Mouse (Mus musculus): ENCODE data around the gene Tpcn2. TPM values are rescaled to one million over a fixed set of nuclear protein-coding genes. Genes with fewer than 3 reads are reported as not detected.

Tpcn2 gene
- polyA plus RNA-seq, 1 experiment: not detected

GRCm38 (mm10) chr7:145239145-145239544, 44.7 kb downstream of the Tpcn2 start:
- Histone ChIP-seq H3K9me3 (ENCODE audit: control insufficient read depth, low read length) (no peaks in the 10 kb centered on the region), H3K27me3 (ENCODE audit: control insufficient read depth) (no peaks in the 10 kb centered on the region), H3K4me3 (replicated peaks) (no peak overlapping the region), H3K36me3 (ENCODE audit: control insufficient read depth) (no peaks in the 10 kb centered on the region), H3K4me1 (ENCODE audit: control insufficient read depth) (no peaks in the 10 kb centered on the region)
- TF ChIP-seq GATA1 (IDR thresholded peaks at IDR 0.05; ENCODE audit: low read length): no peak
- no peak for TF ChIP-seq TAL1 (IDR thresholded peaks at IDR 0.05; ENCODE audit: low read length)

- H3K27me3 ChIP-seq (ENCODE audit: control insufficient read depth): no peaks in the 10 kb centered on the region
- H3K9me3 ChIP-seq (ENCODE audit: control insufficient read depth, low read length): no peaks in the 10 kb centered on the region
- no peaks in the 10 kb centered on the region for H3K4me1 ChIP-seq (ENCODE audit: control insufficient read depth)
- no peaks in the 10 kb centered on the region for H3K36me3 ChIP-seq (ENCODE audit: control insufficient read depth)
- TF ChIP-seq TAL1 (IDR thresholded peaks at IDR 0.05; ENCODE audit: low read length) (no peak), GATA1 (IDR thresholded peaks at IDR 0.05; ENCODE audit: low read length) (no peak)
- H3K4me3 ChIP-seq (replicated peaks): no peak overlapping the region
Measured at GRCm38 (mm10) chr7:145234841-145235790, 48.7 kb downstream of the Tpcn2 start.

- no peaks in the 10 kb centered on the region for H3K9me3 ChIP-seq (ENCODE audit: control insufficient read depth, low read length)
- H3K4me3 ChIP-seq (replicated peaks): no peak overlapping the region
Measured at GRCm38 (mm10) chr7:145231659-145232058, 52.2 kb downstream of the Tpcn2 start.

GRCm38 (mm10) chr7:145226641-145227040, 57.2 kb downstream of the Tpcn2 start:
- Histone ChIP-seq H3K4me1 (ENCODE audit: control insufficient read depth) (no peaks in the 10 kb centered on the region), H3K36me3 (ENCODE audit: control insufficient read depth) (no peaks in the 10 kb centered on the region), H3K4me3 (replicated peaks) (no peak overlapping the region), H3K27me3 (ENCODE audit: control insufficient read depth) (no peaks in the 10 kb centered on the region), H3K9me3 (ENCODE audit: control insufficient read depth, low read length) (no peaks in the 10 kb centered on the region)
- TF ChIP-seq GATA1 (IDR thresholded peaks at IDR 0.05; ENCODE audit: low read length) (no peak), TAL1 (IDR thresholded peaks at IDR 0.05; ENCODE audit: low read length) (no peak)

More at GRCm38 (mm10) chr7:145231659-145232058, 52.2 kb downstream of the Tpcn2 start:
- Histone ChIP-seq H3K36me3 (ENCODE audit: control insufficient read depth) (no peaks in the 10 kb centered on the region), H3K27me3 (ENCODE audit: control insufficient read depth) (no peaks in the 10 kb centered on the region), H3K4me1 (ENCODE audit: control insufficient read depth) (no peaks in the 10 kb centered on the region)
- TF ChIP-seq GATA1 (IDR thresholded peaks at IDR 0.05; ENCODE audit: low read length) (no peak), TAL1 (IDR thresholded peaks at IDR 0.05; ENCODE audit: low read length) (no peak)

- no peaks in the 10 kb centered on the region for H3K4me1 ChIP-seq (ENCODE audit: control insufficient read depth)
- H3K4me3 ChIP-seq (replicated peaks): no peak overlapping the region
- no peak for TF ChIP-seq TAL1 (IDR thresholded peaks at IDR 0.05; ENCODE audit: low read length)
- H3K27me3 ChIP-seq (ENCODE audit: control insufficient read depth): no peaks in the 10 kb centered on the region
- H3K36me3 ChIP-seq (ENCODE audit: control insufficient read depth): no peaks in the 10 kb centered on the region
- H3K9me3 ChIP-seq (ENCODE audit: control insufficient read depth, low read length): 0 out of 2 replicates have a peak, but pooled peaks cover 2% of the 10 kb centered on the region
Measured at GRCm38 (mm10) chr7:145225626-145226025, 58.2 kb downstream of the Tpcn2 start.

GRCm38 (mm10) chr7:145221841-145222689, 61.7 kb downstream of the Tpcn2 start:
- H3K27me3 ChIP-seq (ENCODE audit: control insufficient read depth): no peaks in the 10 kb centered on the region
- H3K4me1 ChIP-seq (ENCODE audit: control insufficient read depth): no peaks in the 10 kb centered on the region
- no peak for TF ChIP-seq TAL1 (IDR thresholded peaks at IDR 0.05; ENCODE audit: low read length)
- no peak for TF ChIP-seq GATA1 (IDR thresholded peaks at IDR 0.05; ENCODE audit: low read length)
- H3K9me3 ChIP-seq (ENCODE audit: control insufficient read depth, low read length): 0 out of 2 replicates have a peak, but pooled peaks cover 2% of the 10 kb centered on the region
- H3K4me3 ChIP-seq (replicated peaks): no peak overlapping the region
- no peaks in the 10 kb centered on the region for H3K36me3 ChIP-seq (ENCODE audit: control insufficient read depth)

GRCm38 (mm10) chr7:145221346-145221745, 62.5 kb downstream of the Tpcn2 start:
- H3K36me3 ChIP-seq (ENCODE audit: control insufficient read depth): no peaks in the 10 kb centered on the region
- TF ChIP-seq GATA1 (IDR thresholded peaks at IDR 0.05; ENCODE audit: low read length): no peak
- no peak for TF ChIP-seq TAL1 (IDR thresholded peaks at IDR 0.05; ENCODE audit: low read length)
- H3K4me1 ChIP-seq (ENCODE audit: control insufficient read depth): no peaks in the 10 kb centered on the region
- H3K4me3 ChIP-seq (replicated peaks): no peak overlapping the region
- H3K9me3 ChIP-seq (ENCODE audit: control insufficient read depth, low read length): 0 out of 2 replicates have a peak, but pooled peaks cover 2% of the 10 kb centered on the region
- no peaks in the 10 kb centered on the region for H3K27me3 ChIP-seq (ENCODE audit: control insufficient read depth)

GRCm38 (mm10) chr7:145219420-145219831, 64.4 kb downstream of the Tpcn2 start:
- no peaks in the 10 kb centered on the region for H3K27me3 ChIP-seq (ENCODE audit: control insufficient read depth)

GRCm38 (mm10) chr7:145216591-145216990, 67.2 kb downstream of the Tpcn2 start:
- Histone ChIP-seq H3K4me3 (replicated peaks) (no peak overlapping the region), H3K4me1 (ENCODE audit: control insufficient read depth) (no peaks in the 10 kb centered on the region), H3K36me3 (ENCODE audit: control insufficient read depth) (no peaks in the 10 kb centered on the region), H3K9me3 (ENCODE audit: control insufficient read depth, low read length) (0 out of 2 replicates have a peak, but pooled peaks cover 2% of the 10 kb centered on the region), H3K27me3 (ENCODE audit: control insufficient read depth) (no peaks in the 10 kb centered on the region)
- TF ChIP-seq TAL1 (IDR thresholded peaks at IDR 0.05; ENCODE audit: low read length) (no peak), GATA1 (IDR thresholded peaks at IDR 0.05; ENCODE audit: low read length) (no peak)

More at GRCm38 (mm10) chr7:145219420-145219831, 64.4 kb downstream of the Tpcn2 start:
- Histone ChIP-seq H3K9me3 (ENCODE audit: control insufficient read depth, low read length) (0 out of 2 replicates have a peak, but pooled peaks cover 2% of the 10 kb centered on the region), H3K4me3 (replicated peaks) (no peak overlapping the region), H3K4me1 (ENCODE audit: control insufficient read depth) (no peaks in the 10 kb centered on the region), H3K36me3 (ENCODE audit: control insufficient read depth) (no peaks in the 10 kb centered on the region)
- no peak for TF ChIP-seq GATA1 (IDR thresholded peaks at IDR 0.05; ENCODE audit: low read length)
- no peak for TF ChIP-seq TAL1 (IDR thresholded peaks at IDR 0.05; ENCODE audit: low read length)
